Mouse (Mus musculus): ENCODE data around the gene Cited4.

Cited4 gene

GRCm38 (mm10) chr4:120667045-120667501 is 701 bp downstream of the Cited4 start:
- H3K36me3 ChIP-seq (ENCODE audit: control insufficient read depth, insufficient read depth, low read length, poor library complexity, severe bottlenecking): no peaks in the 10 kb centered on the region
- peak; percentile 44 for DNase-seq (ENCODE audit: low read depth, low spot score)
- no peaks in the 10 kb centered on the region for H3K27me3 ChIP-seq (ENCODE audit: control insufficient read depth, insufficient read depth, low read length, poor library complexity, severe bottlenecking)

DNA sequence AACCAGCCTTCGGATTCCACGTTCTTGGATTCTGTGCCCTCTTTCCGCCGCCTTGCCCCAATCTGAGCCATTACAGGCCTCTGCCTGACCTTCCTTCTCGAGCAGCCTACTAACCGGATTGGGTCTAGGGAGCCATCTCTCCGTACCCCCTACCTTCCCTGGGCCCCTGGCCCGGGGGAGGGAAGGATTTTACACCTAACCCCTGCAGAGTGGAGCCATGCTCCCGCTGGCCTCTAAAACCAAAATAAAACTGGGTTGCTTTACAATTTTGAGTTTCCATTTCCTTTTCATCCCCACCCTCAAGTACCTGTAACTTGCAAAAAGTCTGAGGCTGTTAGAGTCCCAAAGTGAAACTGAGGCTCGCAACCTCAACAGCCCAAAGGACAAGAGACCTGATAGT is 1.2 kb downstream of the Cited4 start:
- no peaks in the 10 kb centered on the region for H3K36me3 ChIP-seq (ENCODE audit: control insufficient read depth, insufficient read depth, low read length, poor library complexity, severe bottlenecking)
- no peak for DNase-seq (ENCODE audit: low read depth, low spot score)

GRCm38 (mm10) chr4:120668551-120668950 is 2.2 kb downstream of the Cited4 start:
- Histone ChIP-seq H3K27me3 (ENCODE audit: control insufficient read depth, insufficient read depth, low read length, poor library complexity, severe bottlenecking) (no peaks in the 10 kb centered on the region), H3K36me3 (ENCODE audit: control insufficient read depth, insufficient read depth, low read length, poor library complexity, severe bottlenecking) (no peaks in the 10 kb centered on the region)
- no peak for DNase-seq (ENCODE audit: low read depth, low spot score)

More for the DNA sequence above, 1.2 kb downstream of the Cited4 start:
- H3K27me3 ChIP-seq (ENCODE audit: control insufficient read depth, insufficient read depth, low read length, poor library complexity, severe bottlenecking): no peaks in the 10 kb centered on the region

GRCm38 (mm10) chr4:120669585-120669984 is 3.2 kb downstream of the Cited4 start:
- H3K36me3 ChIP-seq (ENCODE audit: control insufficient read depth, insufficient read depth, low read length, poor library complexity, severe bottlenecking): no peaks in the 10 kb centered on the region
- no peaks in the 10 kb centered on the region for H3K27me3 ChIP-seq (ENCODE audit: control insufficient read depth, insufficient read depth, low read length, poor library complexity, severe bottlenecking)
- DNase-seq (ENCODE audit: low read depth, low spot score): peak; percentile 11

DNA sequence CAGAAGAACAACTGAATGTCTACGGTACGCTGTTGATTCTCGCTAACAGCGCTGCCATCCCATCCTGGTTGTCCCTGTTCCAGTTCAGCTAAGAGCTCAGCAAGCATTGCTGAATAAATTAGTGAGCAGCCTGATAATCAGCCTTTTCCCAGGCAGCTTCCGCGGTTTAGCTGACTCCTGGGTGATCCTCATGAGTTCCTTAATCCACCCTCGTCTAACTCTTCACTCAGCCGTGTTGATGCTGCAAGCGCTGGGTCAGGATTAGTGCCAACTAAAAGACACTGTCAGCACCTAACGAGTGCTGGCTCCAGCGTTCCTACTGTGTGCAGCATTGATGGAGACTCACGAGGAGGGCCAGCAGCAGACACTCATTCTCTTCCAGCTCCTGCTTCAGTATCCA is 4.7 kb downstream of the Cited4 start:
- no peaks in the 10 kb centered on the region for H3K27me3 ChIP-seq (ENCODE audit: control insufficient read depth, insufficient read depth, low read length, poor library complexity, severe bottlenecking)
- DNase-seq (ENCODE audit: low read depth, low spot score): no peak
- H3K36me3 ChIP-seq (ENCODE audit: control insufficient read depth, insufficient read depth, low read length, poor library complexity, severe bottlenecking): no peaks in the 10 kb centered on the region

DNA sequence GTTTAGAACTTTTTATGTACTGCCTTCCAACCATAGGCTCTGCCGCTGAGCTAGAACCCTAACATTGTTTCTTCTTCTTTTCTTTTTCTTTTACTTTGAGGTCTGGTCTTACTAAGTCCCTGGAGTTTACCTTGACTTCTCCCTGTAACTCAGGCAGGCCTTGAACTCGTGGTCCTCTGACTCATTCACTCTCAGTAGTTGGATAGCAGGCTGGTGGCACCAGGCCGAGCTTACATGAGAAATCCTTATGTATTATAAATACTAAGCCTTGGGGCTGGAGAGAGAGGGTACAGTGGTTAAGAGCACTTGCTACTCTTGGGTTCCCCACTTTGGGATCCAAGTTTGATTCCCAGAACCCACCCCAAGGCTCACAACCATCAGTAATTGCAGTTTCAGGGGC is 7.2 kb downstream of the Cited4 start:
- no peaks in the 10 kb centered on the region for H3K27me3 ChIP-seq (ENCODE audit: control insufficient read depth, insufficient read depth, low read length, poor library complexity, severe bottlenecking)
- no peak for DNase-seq (ENCODE audit: low read depth, low spot score)
- H3K36me3 ChIP-seq (ENCODE audit: control insufficient read depth, insufficient read depth, low read length, poor library complexity, severe bottlenecking): no peaks in the 10 kb centered on the region

GRCm38 (mm10) chr4:120674775-120675451 is 8.5 kb downstream of the Cited4 start:
- H3K27me3 ChIP-seq (ENCODE audit: control insufficient read depth, insufficient read depth, low read length, poor library complexity, severe bottlenecking): no peaks in the 10 kb centered on the region
- no peaks in the 10 kb centered on the region for H3K36me3 ChIP-seq (ENCODE audit: control insufficient read depth, insufficient read depth, low read length, poor library complexity, severe bottlenecking)
- no peak for DNase-seq (ENCODE audit: low read depth, low spot score)

GRCm38 (mm10) chr4:120675640-120676039 is 9.3 kb downstream of the Cited4 start:
- no peaks in the 10 kb centered on the region for H3K27me3 ChIP-seq (ENCODE audit: control insufficient read depth, insufficient read depth, low read length, poor library complexity, severe bottlenecking)
- DNase-seq (ENCODE audit: low read depth, low spot score): no peak
- H3K36me3 ChIP-seq (ENCODE audit: control insufficient read depth, insufficient read depth, low read length, poor library complexity, severe bottlenecking): no peaks in the 10 kb centered on the region

GRCm38 (mm10) chr4:120680953-120681352 is 14.6 kb downstream of the Cited4 start:
- Histone ChIP-seq H3K36me3 (ENCODE audit: control insufficient read depth, insufficient read depth, low read length, poor library complexity, severe bottlenecking) (no peaks in the 10 kb centered on the region), H3K27me3 (ENCODE audit: control insufficient read depth, insufficient read depth, low read length, poor library complexity, severe bottlenecking) (no peaks in the 10 kb centered on the region)
- peak; percentile 66 for DNase-seq (ENCODE audit: low read depth, low spot score)

- no peaks in the 10 kb centered on the region for H3K27me3 ChIP-seq (ENCODE audit: control insufficient read depth, insufficient read depth, low read length, poor library complexity, severe bottlenecking)
- peak; percentile 72 for DNase-seq (ENCODE audit: low read depth, low spot score)
These were observed 15.8 kb downstream of the Cited4 start for GRCm38 (mm10) chr4:120682168-120682567.

GRCm38 (mm10) chr4:120683278-120683997 is 17.1 kb downstream of the Cited4 start:
- DNase-seq (ENCODE audit: low read depth, low spot score): no peak
- Histone ChIP-seq H3K36me3 (ENCODE audit: control insufficient read depth, insufficient read depth, low read length, poor library complexity, severe bottlenecking) (no peaks in the 10 kb centered on the region), H3K27me3 (ENCODE audit: control insufficient read depth, insufficient read depth, low read length, poor library complexity, severe bottlenecking) (no peaks in the 10 kb centered on the region)

More at GRCm38 (mm10) chr4:120682168-120682567, 15.8 kb downstream of the Cited4 start:
- no peaks in the 10 kb centered on the region for H3K36me3 ChIP-seq (ENCODE audit: control insufficient read depth, insufficient read depth, low read length, poor library complexity, severe bottlenecking)

DNA sequence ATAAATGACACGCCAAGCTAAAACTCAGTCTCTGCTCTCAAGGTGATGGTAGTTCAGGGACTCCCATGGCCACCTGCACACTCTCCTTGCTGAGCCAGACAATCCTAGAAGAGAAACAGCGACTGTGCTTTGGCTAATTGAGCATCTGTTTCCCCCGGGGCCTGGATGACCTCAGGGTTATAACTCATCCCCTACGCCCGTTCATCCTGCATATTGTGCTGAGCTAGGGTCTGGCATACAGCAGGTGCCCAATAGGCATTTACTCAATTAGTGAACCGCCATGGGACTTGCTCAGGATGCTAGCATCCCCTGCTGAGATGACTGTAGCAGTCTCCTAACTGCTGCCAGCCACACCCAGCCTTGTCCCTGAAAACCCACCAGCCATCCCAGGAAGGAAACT is 20.9 kb downstream of the Cited4 start:
- Histone ChIP-seq H3K27me3 (ENCODE audit: control insufficient read depth, insufficient read depth, low read length, poor library complexity, severe bottlenecking) (no peaks in the 10 kb centered on the region; the same call in 1 of the 2 replicates), H3K36me3 (ENCODE audit: control insufficient read depth, insufficient read depth, low read length, poor library complexity, severe bottlenecking) (no peaks in the 10 kb centered on the region)
- DNase-seq (ENCODE audit: low read depth, low spot score): no peak

GRCm38 (mm10) chr4:120689317-120689716 is 22.9 kb downstream of the Cited4 start:
- no peaks in the 10 kb centered on the region; the same call in 1 of the 2 replicates for H3K27me3 ChIP-seq (ENCODE audit: control insufficient read depth, insufficient read depth, low read length, poor library complexity, severe bottlenecking)
- no peaks in the 10 kb centered on the region for H3K36me3 ChIP-seq (ENCODE audit: control insufficient read depth, insufficient read depth, low read length, poor library complexity, severe bottlenecking)
- no peak for DNase-seq (ENCODE audit: low read depth, low spot score)

DNA sequence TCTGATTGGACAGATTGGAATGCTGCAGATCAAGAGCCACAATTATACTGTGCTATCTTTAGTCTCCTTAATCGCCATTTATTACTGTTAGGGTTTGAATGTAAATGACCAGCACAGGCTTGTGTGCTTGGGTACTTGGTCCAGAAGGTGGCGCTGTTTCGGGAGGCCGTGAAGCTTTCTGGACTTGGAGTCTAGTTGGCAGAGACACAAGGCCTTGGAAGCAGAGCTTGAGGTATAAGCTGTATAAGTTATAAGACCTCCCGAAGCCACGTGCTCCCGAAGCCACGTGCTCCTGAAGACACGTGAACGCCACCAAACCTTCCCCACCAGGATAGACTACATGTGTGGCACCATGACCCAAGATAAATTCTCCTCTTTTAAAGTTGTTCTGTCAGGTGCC is 26.3 kb downstream of the Cited4 start:
- H3K36me3 ChIP-seq (ENCODE audit: control insufficient read depth, insufficient read depth, low read length, poor library complexity, severe bottlenecking): no peaks in the 10 kb centered on the region
- no peaks in the 10 kb centered on the region; the same call in 1 of the 2 replicates for H3K27me3 ChIP-seq (ENCODE audit: control insufficient read depth, insufficient read depth, low read length, poor library complexity, severe bottlenecking)
- DNase-seq (ENCODE audit: low read depth, low spot score): peak; percentile 33

GRCm38 (mm10) chr4:120697353-120697752 is 31.0 kb downstream of the Cited4 start:
- no peaks in the 10 kb centered on the region for H3K27me3 ChIP-seq (ENCODE audit: control insufficient read depth, insufficient read depth, low read length, poor library complexity, severe bottlenecking)
- no peak for DNase-seq (ENCODE audit: low read depth, low spot score)
- H3K36me3 ChIP-seq (ENCODE audit: control insufficient read depth, insufficient read depth, low read length, poor library complexity, severe bottlenecking): no peaks in the 10 kb centered on the region

Measured in splenic B cell, adult 2 months (primary cell).